Mouse (Mus musculus) layer of hippocampus, adult 9-11 months (tissue): ENCODE results near the gene Serpina3f.
"Not testable (repeated sequence)": the region's sequence is repeated elsewhere in the genome, so short reads cannot be mapped to it uniquely, and the experiment has no call there.

ENCODE experiments used
- DNase-seq: peaks from one replicate; pipeline ENCODE4 v3.0.0; 2022

Serpina3f gene

DNA sequence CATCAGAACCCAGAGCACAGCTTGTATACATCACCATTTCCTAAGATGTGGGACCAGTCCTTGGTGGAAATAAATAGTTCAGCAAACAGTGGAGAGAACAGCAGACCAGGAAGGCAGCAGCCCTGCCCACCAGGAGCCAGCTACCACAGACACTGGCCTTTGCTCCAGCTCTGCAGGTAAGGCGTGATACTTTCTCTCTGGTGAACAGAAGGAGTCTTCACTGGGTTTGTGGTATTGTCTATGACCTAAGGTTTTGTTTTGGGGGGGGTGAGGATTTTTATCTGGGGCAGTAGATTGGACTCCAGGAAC lies at the start of gene Serpina3f:
TSS of gene Serpina3f (plus strand) at position 100 of the 309 bp plus-strand sequence.
- DNase-seq, result no peak

DNA sequence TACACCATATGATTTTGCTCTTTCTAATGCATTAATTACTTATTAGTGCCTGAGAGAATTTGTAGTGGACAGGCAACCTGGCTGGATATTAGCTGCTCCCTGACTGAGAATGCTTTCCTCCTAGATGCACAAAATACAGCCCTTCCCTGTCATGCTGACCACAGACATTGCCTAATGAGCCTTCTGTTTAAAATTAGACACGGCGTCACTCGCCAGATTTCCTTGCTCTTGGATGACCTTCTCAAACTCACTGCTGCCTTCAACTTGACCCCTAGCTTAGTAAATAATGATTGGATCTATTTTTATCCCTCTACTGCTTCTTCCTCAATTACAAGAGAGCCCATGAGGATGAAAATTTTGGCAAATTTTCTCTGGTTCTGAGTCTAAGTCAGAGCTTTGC lies 39.6 kb upstream of the Serpina3f start:
- no peak for DNase-seq

DNA sequence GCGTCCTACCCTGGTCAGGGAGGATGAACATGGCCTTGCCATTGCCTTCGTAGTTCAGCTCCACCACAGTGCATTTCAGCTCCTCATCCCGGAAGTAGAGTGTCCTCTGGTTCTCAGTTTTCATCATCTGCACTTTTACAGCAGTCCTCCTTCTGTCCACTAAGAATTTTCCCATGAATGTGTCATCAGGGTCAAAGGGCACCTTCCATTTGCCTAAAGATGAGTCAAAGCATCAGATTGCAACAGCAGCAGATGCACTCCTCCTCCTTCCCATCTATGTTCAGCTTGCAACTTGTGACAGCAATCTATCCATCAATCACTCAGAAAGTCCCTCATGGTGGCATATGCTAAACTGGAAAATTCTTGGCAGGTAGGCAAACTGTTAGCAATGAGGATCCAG lies 38.7 kb upstream of the Serpina3f start:
- peak; percentile 13 for DNase-seq

DNA sequence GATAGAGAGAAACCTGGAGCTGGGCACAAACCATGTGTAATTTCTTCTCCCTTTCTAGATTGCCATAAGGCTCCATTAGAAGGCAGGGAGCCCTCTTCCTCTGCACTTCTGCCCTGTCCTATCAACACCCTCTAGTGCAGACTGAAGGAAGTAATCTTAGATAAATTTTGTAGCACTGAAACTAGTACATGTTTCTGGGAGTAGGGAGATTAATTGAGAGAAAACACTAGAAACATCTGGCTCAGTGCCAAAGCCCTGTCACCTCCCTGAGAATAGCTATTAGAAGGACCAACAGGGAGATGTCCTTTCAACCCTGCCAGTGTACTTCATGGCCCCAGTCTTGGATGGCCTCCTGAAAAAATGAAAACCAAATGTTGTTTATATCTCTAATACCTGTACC lies 35.8 kb upstream of the Serpina3f start:
- no peak for DNase-seq

DNA sequence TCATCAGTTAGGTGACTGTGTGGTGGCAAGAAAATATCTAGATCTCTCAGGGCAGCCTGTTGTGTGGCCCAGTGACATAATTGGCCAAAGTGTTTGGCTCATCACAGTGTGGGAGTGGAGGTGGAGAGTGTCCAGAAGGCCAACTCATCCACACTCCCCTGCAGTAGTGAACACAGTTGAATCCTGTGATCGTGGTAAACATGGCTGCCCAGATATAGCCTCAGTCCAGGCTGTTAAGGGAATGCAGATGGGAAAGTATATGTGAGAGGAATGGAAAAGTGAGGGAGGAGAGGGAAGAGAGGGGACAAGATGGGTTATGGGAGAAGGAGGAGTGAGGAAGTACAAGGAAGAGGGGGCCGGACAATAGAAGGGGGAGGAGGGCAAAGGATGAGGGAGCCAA lies 35.4 kb upstream of the Serpina3f start:
- no peak for DNase-seq

DNA sequence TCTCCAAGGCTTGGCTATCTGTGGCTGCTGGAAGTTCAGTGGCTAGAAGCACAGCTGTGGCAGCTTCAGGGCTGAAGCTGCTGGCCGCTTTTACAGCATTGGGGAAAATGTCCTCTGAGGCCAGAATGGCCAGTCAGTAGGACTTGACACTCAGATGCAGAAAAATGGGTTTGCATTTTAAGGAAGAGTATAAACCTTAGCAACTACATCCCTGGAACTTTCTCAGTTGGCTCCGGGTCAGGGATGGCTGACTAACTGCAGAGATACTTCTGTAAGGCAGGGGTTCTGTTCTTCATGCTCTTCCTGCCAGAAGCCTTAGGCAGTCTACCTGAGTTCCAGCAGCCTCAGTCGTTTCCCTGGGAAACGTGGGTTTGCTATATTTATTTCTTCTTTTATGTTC lies 29.3 kb upstream of the Serpina3f start:
- DNase-seq, result no peak

DNA sequence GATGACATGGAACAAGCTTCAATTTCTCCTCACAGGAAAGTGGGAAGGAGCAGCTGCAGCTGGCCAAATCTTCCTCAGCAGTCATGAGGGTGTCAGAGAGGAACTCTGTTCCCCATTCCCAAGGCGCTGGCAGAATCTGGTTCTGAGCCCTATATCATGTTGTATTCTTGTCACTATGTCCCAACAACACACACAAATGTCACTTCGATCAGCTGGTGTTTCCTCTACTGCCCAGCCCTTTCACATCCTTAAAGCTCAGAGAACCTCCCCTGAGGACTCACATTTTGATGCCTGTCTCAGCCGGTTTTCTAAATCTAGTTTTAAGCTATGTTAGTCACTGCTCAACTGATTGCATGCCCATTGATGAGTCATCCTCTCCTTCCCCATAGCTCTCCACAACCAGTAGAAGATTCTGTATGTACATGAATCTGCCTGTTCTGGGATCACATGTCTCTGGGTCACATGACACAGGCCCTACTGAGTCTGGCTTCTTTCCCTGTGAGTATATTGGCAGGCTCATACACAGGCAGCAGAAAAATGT lies 28.2 kb upstream of the Serpina3f start:
- DNase-seq, result peak; percentile 14

DNA sequence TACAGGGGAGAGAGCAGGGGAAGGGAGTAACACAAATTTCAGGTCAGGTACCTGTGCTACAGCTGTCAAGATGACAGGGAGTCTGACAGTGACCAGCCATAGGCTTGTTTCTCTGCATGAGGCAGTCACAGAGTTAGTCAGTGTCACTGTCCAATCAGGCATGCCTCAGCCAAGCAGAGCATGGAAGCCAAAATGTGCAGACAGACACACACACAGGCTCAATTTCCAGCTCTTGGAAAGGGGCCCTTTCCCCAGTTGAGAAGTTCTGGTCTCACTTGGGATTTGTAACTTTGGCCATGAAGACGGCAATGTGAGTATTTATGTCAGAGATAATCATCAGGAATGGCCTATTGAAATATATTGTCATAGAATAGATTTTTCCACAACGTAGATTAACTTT lies 25.1 kb upstream of the Serpina3f start:
- no peak for DNase-seq

DNA sequence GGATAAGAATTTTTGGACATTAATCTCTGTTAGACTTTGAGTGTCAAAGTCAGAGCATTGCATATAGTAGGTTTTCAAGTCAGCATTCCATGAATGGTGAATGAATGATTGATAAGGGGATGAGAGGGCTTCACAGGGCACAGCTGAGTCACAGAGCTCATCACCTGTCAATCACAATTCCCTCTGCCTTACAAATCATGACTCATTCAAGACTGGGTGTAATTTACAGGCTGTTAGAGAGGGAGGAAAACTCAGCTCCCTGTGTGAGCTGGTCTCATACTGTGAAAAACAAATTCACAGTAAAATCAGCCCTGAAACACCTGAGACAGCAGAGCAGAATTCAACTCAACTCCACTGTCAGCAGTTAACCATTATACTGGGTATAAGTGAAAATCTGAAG lies 23.5 kb upstream of the Serpina3f start:
- no peak for DNase-seq

DNA sequence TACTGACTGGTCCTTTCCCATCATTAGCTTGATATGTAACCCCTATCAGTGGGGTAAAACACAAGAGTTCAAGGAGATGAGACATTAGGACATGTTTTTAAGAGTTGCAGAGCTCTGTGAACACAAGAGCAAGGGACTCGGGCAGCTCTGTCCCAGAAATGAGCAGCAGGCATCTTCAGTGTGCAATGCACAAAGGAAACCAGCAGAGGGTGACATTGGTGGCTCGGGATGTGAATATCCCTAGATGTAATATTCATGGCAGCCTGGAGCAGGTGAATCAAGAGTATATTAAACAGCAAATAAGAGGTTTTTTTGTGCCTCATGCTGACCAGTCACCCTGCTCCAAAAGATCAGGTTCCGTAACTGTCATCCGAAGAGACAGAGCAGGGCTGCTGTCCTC lies 5.2 kb upstream of the Serpina3f start:
- no peak for DNase-seq

DNA sequence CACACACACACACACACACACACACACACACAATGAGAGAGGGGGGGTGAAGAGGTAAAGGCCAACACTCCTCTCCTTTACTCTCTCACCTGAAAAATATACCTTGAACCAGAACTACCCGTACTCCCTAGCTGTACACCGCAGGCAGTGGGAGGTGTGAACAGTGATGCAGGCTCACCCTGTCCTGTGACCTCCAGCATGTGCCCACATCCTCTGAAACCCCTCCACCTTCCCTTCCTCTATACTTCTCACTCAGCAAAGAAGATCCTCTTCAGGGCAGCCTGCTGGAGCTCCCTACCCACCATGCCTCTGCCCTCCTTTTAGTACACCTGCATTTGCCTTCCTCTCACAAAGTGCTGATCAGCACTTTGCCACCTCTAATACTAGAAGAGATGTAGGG lies 4.5 kb upstream of the Serpina3f start:
- no peak for DNase-seq

DNA sequence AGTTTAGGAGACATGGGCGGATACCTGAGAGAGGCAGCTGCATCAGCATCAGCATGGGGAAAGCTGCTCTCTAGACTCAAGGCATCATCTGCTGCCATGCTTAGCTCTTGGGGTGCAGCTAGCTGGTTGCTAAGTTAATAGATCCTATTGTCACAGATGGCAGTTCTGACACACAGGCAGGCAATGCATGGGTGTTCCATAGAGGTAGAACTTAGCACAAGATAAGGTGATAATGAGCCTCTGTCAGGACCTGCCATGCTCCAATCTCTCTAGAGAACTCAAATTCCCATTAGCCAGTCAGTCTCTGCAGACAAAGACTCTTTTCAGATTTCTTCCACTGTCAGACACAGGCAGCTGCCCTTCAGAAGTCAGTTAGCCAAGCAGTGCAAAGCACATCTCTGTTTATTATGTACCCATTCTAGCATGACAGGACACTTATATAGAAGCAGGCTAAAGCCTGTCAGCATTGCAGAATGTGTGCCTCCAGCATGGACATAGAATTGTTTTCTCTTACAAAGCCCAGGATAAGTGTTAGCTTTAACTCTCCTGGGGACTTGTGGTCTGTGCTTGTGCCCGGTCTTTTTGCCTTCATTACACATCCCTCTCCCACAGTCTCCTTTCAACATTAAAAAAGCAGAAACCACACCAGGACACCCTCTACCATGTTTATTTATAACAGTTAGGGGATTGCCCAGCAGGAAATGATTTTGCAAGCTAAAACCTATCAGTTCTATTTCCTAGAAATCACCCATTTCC lies 477 bp upstream of the Serpina3f start:
- peak; percentile 34 for DNase-seq

DNA sequence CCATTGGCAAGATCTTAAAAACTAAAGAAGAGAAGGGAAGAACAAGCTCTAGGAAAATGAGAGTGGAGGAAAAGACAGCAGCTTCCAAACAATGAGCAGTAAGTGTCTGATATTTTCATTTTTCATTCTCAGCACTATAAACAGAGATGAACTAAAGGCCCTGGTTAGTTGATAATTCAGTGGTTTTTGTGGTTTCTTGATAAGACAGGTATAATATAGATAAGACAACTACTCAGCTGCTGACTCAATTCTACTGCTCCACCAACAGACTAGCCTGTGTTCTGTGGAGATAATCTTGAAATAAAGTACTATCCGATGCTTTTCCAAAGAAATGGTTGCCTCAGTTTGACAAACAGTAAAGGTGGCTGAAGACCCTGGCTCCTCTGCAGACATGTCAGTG lies 905 bp downstream of the Serpina3f start:
- no peak for DNase-seq

DNA sequence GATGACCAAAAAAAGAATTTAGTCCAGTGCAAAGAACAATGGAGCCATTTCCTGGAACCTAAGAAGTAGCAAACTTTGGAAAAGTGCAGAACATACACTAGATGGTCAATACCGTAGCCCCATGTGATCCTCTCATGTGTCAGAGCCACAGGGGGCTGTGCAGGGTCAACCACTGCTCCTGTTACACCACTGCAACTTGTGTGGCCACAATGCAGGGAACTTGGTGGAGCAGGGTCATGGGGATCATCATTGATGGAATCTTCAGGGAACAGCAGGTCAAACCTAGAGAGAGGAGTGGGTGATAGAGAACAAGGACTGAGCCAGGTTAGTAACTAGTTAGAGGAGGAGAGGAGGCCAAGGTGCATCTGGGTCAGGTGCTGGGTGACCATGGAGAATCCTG lies 7.3 kb downstream of the Serpina3f start:
- no peak for DNase-seq

DNA sequence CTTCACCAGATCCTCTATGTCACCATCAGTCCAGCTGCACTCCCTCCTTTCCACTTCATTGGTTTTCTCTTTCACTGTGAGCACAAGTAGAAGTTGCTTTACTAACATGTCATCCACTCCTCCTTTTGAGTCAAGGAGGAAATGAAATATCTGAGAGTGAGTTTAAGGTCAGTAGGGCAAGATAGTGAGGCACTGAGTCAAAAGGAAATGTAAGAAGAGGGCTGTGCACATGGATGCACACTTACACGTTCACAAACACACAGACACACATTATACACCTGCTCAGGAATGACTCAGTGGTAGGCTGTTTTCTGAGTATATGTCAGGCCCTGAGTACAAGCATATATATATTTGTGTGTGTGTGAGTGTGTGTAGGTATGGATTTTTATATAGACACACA lies 9.3 kb downstream of the Serpina3f start:
- no peak for DNase-seq

DNA sequence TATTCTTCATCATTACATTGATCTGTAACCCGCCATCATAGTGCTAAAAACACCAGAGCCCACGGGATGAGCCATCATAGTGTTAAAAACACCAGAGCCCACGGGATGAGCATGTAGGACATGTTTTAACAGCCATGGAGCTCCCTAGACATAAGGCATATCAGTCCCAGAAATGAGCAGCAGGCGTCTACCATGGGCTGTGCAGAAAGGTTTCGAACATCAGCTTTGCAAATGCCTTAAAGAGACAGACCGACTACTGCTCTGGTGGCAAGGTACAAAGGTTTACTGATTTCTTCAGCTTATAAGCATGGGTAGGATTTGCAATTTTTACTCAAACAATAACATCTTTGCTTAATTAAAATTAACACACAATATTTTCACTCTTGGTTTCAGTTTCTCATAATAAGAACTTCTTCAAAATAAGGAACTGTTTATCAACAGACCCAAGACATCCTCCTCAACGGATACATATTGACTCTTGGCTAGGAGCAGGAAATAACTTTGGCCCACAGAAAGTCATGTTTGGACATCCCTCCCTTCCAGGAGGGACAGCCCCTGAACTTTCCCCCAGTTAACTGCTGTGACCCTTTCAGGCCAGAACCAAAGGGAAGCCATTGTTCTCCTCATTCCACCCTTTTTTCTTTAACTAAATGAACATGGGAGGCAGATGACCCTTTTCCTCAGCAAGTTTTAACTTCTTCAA lies 10.4 kb downstream of the Serpina3f start:
- no peak for DNase-seq

DNA sequence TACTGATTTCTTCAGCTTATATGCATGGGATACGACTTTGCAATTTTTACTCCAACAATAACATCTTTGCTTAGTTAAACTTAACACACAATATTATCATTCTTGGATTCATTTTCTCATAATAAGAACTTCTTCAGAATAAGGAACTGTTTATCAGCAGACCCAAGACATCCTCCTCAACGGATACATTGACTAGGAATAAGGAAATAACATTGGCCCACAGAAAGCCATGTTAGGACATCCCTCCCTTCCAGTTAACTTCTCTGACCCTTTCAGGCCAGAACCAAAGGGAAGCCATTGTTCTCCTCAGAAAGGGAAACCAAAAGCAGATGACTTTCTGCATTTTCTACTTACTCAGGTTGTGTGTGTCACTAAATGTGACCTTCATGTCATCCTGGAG lies 16.4 kb downstream of the Serpina3f start:
- no peak for DNase-seq

DNA sequence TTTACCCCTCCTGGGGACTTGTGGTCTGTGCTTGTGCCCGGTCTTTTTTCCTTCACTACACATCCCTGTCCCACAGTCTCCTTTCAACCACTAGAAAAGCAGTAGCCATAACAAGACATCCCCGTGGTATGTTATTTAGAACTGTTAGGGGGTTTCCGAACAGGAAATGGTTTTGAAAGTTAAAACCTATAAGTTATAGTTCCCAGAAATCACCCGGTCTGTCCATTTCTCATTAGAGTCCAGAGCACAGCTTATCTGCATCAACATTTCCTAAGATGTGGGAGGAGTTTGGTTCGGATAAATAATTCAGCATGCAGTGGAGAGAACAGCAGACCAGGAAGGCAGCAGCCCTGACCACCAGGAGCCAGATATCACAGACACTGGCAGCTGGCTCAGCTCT lies 21.6 kb downstream of the Serpina3f start, which contains the start of gene Serpina3g:
TSS of gene Serpina3g (plus strand) at position 331 of the 400 bp plus-strand sequence.
- DNase-seq, result no peak

DNA sequence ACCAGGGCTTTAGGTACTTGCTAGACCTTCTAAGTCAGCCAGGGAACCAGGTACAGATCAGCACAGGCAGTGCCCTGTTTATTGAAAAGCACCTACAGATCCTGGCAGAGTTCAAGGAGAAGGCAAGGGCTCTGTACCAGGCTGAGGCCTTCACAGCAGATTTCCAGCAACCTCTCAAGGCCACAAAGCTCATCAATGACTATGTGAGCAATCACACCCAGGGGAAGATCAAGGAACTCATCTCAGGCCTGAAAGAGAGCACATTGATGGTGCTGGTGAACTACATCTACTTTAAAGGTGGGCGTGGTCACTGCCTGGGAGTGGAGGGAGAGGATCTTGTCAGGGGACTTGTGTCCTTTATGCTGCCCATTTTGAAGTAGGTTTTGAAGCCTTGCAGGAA lies 23.7 kb downstream of the Serpina3f start:
- not testable (repeated sequence) for DNase-seq

DNA sequence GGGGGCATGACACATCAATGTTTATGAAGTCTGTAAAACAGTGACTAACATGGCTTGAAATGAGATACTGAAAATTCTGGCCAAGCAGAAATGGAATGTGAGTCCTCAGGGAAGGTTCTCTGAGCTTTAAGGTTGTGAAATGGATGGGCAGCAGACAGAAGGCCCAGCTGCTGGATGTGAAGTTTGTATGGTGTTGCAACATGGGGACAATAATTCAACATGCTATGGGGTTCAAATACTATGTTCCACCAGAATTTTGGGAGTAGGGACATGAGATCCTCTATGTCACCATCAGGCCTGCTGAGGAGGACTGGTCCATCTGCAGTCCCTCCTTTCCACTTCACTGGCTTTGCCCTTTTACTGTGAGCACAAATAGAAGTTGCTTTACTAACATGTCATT lies 29.0 kb downstream of the Serpina3f start:
- DNase-seq, result no peak

DNA sequence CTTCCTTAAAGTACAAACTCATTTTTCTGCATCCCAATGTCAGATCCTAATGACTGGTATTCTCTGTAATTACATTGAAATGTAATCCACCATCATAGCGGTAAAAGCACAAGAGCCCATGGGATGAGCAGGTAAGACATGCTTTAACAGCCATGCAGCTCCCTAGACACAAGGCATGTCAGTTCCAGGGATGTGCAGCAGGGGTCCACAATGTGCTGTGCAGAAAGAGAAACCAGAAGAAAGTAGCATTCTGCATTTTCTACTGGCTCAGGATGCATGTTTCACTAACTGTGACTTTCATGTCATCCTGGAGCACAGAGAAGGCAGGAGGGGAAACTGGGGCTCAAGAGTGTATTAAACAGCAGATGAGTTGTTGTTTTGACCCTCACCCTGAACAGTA lies 30.7 kb downstream of the Serpina3f start:
- peak; percentile 18 for DNase-seq

DNA sequence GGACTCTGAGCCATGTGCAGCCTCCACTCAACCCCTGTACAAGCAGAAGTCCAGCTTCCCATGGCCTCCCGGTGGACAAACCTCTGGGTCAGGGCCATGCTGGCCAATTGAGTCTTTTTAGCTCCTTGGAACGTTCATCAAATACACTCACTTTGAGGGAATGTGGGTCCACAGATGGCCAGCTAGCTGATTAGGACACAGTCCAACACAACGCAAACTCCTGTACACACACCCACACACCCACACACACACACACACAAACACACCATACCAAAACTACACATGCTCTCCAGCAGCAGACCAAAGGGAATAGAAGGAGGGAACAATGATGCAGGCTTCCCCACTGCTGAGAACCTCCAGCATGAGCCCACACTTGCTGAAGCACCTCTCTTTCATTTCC lies 31.3 kb downstream of the Serpina3f start:
- peak; percentile 32 for DNase-seq

DNA sequence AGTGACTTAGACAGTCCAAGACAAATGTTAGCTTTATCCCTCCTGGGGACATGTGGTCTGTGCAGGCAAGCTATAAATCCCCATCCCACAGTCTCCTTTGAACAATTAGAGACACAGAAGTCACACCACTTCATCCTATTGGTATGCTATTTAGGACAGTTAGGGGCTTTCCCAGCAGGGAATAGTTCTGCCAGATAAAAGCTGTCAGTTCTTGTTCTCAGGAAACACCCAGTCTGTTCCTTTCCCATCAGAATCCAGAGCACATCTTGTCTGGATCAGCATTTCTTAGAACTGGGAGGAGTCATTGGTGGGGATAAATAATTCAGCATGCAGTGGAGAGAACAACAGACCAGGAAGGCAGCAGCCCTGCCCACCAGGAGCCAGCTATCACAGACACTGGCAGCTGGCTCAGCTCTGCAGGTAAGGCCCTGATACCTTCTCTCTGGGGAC lies 33.2 kb downstream of the Serpina3f start:
- peak; percentile 15 for DNase-seq

DNA sequence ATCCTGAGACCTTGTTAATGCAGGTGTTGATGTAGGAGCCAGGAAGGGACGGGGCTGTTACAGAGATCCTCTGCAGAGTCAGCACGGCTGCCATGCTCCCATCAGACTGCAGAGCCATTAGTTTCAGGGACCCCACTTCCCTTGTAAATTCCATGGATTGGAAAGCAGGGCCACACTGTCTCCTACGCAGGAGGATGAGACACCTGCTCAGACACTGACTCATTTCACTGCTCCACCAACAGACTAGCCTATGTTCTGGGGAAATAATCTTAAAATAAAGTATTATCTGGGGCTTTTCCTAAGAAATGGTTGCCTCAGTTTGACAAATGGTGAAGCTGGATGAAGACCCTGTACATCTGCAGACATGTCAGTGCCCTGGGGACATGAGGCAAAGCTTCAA lies 33.9 kb downstream of the Serpina3f start:
- DNase-seq, result no peak
